Mouse (Mus musculus): Measurements from ENCODE around the gene Zfp429.
"Not testable (repeated sequence)": the region's sequence is repeated elsewhere in the genome, so short reads cannot be mapped to it uniquely, and the experiment has no call there.

DNA sequence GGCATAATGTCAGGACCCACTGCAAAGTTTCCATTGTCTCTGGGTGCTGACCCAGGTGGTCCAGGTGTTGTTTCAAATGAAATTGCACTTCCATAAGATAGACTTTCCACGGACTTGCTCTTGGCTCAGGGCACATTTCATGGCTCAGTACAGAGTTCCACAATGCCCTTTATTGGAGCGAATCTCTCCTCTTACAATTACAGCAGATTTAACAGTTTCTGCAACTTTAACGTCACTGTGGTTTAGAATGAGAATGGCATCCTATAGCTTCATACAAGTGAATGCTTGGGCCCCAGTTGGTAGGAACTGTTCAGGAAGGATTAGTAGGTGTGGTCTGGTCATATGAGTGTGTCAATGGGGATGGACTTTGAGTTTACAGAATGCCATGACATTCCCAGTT is 37.5 kb upstream of the Zfp429 start:
- TF ChIP-seq POLR2A (IDR thresholded peaks at IDR 0.05; ENCODE audit: control insufficient read depth, low read depth, low read length); CTCF (IDR thresholded peaks at IDR 0.05; ENCODE audit: control insufficient read depth, insufficient read depth, insufficient replicate concordance, low read depth, low read length): not testable (repeated sequence)
